ENCODE assay signal across 23 mouse cellular contexts in genomic region chr17:69187794-69188193, GRCm38 (mm10).
DNase-seq lines count a peak whose midpoint lies in the region; ATAC-seq and TF ChIP-seq lines count a peak whose summit lies in the region.
"Had no signal": no experiment of that assay in that cellular context is flagged by ENCODE, and none has a peak within 500 bp of the region (broad histone marks: within the 10 kb centered on the region; RNA-seq: fewer than 3 reads in every experiment).

No protein-coding gene starts in this region.

- H3K27ac ChIP-seq in hindbrain, embryonic 11.5 days (ENCODE audit: low read depth, low read length), result no peak overlapping the region
- no peak overlapping the region for H3K27ac ChIP-seq in hindbrain, embryonic 13.5 days
- H3K27ac ChIP-seq in midbrain, embryonic 11.5 days (ENCODE audit: low read depth, low read length), result no peak overlapping the region
- H3K27ac ChIP-seq in midbrain, postnatal 0 days (ENCODE audit: low read depth, low read length), result no peak overlapping the region
- H3K27ac ChIP-seq in midbrain, embryonic 14.5 days (replicated peaks; ENCODE audit: low read depth, low read length), result no peak overlapping the region
- no peak overlapping the region for H3K27ac ChIP-seq in midbrain, embryonic 10.5 days (replicated peaks)
- H3K27ac ChIP-seq in midbrain, embryonic 16.5 days (ENCODE audit: low read length), result no peak overlapping the region
- H3K27ac ChIP-seq: embryonic facial prominence, embryonic 13.5 days; embryonic facial prominence, embryonic 15.5 days; forebrain, embryonic 13.5 days; forebrain, embryonic 15.5 days had no signal

- H3K4me3 ChIP-seq in hindbrain, embryonic 11.5 days (ENCODE audit: low read depth, low read length), result no peak overlapping the region
- H3K4me3 ChIP-seq in hindbrain, embryonic 13.5 days, result no peak overlapping the region
- H3K4me3 ChIP-seq in midbrain, embryonic 11.5 days (ENCODE audit: low read depth, low read length), result no peak overlapping the region
- no peak overlapping the region for H3K4me3 ChIP-seq in midbrain, postnatal 0 days (ENCODE audit: low read depth, low read length)
- no peak overlapping the region for H3K4me3 ChIP-seq in midbrain, embryonic 14.5 days (replicated peaks; ENCODE audit: low read depth, low read length)
- no peak overlapping the region for H3K4me3 ChIP-seq in midbrain, embryonic 10.5 days
- no peak overlapping the region for H3K4me3 ChIP-seq in midbrain, embryonic 16.5 days (ENCODE audit: low read depth, low read length)
- H3K4me3 ChIP-seq: embryonic facial prominence, embryonic 13.5 days; embryonic facial prominence, embryonic 15.5 days; forebrain, embryonic 13.5 days; forebrain, embryonic 15.5 days had no signal

- no peaks in the 10 kb centered on the region for H3K36me3 ChIP-seq in hindbrain, embryonic 11.5 days (ENCODE audit: control insufficient read depth, insufficient read depth, low read length)
- H3K36me3 ChIP-seq in hindbrain, embryonic 13.5 days, result no peaks in the 10 kb centered on the region
- H3K36me3 ChIP-seq in midbrain, embryonic 11.5 days (ENCODE audit: control insufficient read depth, insufficient read depth, low read length), result no peaks in the 10 kb centered on the region
- H3K36me3 ChIP-seq in midbrain, postnatal 0 days (ENCODE audit: insufficient read depth, low read length), result no peaks in the 10 kb centered on the region
- no peaks in the 10 kb centered on the region for H3K36me3 ChIP-seq in midbrain, embryonic 14.5 days (ENCODE audit: control insufficient read depth, insufficient read depth, low read length)
- H3K36me3 ChIP-seq in midbrain, embryonic 10.5 days, result no peaks in the 10 kb centered on the region
- no peaks in the 10 kb centered on the region for H3K36me3 ChIP-seq in midbrain, embryonic 16.5 days (ENCODE audit: control insufficient read depth, insufficient read depth, low read length)
- H3K36me3 ChIP-seq: embryonic facial prominence, embryonic 13.5 days; embryonic facial prominence, embryonic 15.5 days; forebrain, embryonic 15.5 days had no signal

- no peak for TF ChIP-seq CTCF in midbrain, postnatal 0 days (IDR thresholded peaks at IDR 0.05)

- ATAC-seq in hindbrain, embryonic 11.5 days (ENCODE audit: low FRiP score), result 0 out of 2 replicates have a peak, but pooled peaks have one; percentile 53
- ATAC-seq in hindbrain, embryonic 13.5 days (ENCODE audit: low FRiP score), result no peak
- no peak for ATAC-seq in midbrain, embryonic 11.5 days (ENCODE audit: low FRiP score)
- no peak for ATAC-seq in midbrain, postnatal 0 days (ENCODE audit: low FRiP score)
- ATAC-seq in midbrain, embryonic 14.5 days (ENCODE audit: low FRiP score, low TSS enrichment), result 0 out of 2 replicates have a peak, but pooled peaks have one; percentile 36
- ATAC-seq in midbrain, embryonic 16.5 days, result peak; percentile 50; the same call in 1 of the 2 replicates
- ATAC-seq in erythroblast, adult 5-6 weeks (replicated peaks; ENCODE audit: low FRiP score, poor library complexity, severe bottlenecking), result no peak
- ATAC-seq: forebrain, embryonic 13.5 days; forebrain, embryonic 15.5 days; forebrain, postnatal 0 days had no signal

- H3K4me2 ChIP-seq in hindbrain, embryonic 11.5 days (replicated peaks; ENCODE audit: low read depth, low read length), result no peak overlapping the region
- H3K4me2 ChIP-seq in hindbrain, embryonic 13.5 days, result no peak overlapping the region
- no peak overlapping the region for H3K4me2 ChIP-seq in midbrain, embryonic 11.5 days
- no peak overlapping the region for H3K4me2 ChIP-seq in midbrain, postnatal 0 days (ENCODE audit: low read depth, low read length, poor library complexity, severe bottlenecking)
- H3K4me2 ChIP-seq in midbrain, embryonic 14.5 days (ENCODE audit: low read length), result no peak overlapping the region
- H3K4me2 ChIP-seq in midbrain, embryonic 16.5 days (ENCODE audit: low read length), result no peak overlapping the region
- H3K4me2 ChIP-seq: embryonic facial prominence, embryonic 13.5 days; embryonic facial prominence, embryonic 15.5 days; forebrain, embryonic 13.5 days; forebrain, embryonic 15.5 days had no signal

- DNase-seq in hindbrain, embryonic 11.5 days (ENCODE audit: low spot score), result no peak
- peak; percentile 65 for DNase-seq in midbrain, embryonic 11.5 days (ENCODE audit: low spot score, missing footprints)
- DNase-seq in midbrain, postnatal 0 days (ENCODE audit: low spot score), result no peak
- DNase-seq in midbrain, embryonic 14.5 days, result peak; percentile 40
- DNase-seq in midbrain, embryonic 10.5 days (ENCODE audit: low spot score), result no peak
- DNase-seq: adrenal gland, adult 2 months; adrenal gland, postnatal 10 days; adrenal gland, postnatal 25 days; cerebellum, adult 11 months; cerebellum, adult 18-20 months; cerebellum, adult 8-10 months; cerebellum, adult 9-11 months; cerebellum, postnatal 14 days; cerebellum, postnatal 36 days; embryo, embryonic 11 days; forebrain, postnatal 0 days had no signal

- H3K4me1 ChIP-seq in hindbrain, embryonic 11.5 days (replicated peaks; ENCODE audit: control insufficient read depth, insufficient read depth, low read length), result 0 out of 2 replicates have a peak, but pooled peaks cover 3% of the 10 kb centered on the region
- H3K4me1 ChIP-seq in hindbrain, embryonic 13.5 days (replicated peaks), result peaks cover 16% of the 10 kb centered on the region
- peaks cover 3% of the 10 kb centered on the region for H3K4me1 ChIP-seq in midbrain, embryonic 11.5 days (ENCODE audit: control insufficient read depth, insufficient read depth, low read length)
- H3K4me1 ChIP-seq in midbrain, postnatal 0 days (ENCODE audit: insufficient read depth, low read length), result peaks cover 3% of the 10 kb centered on the region; the same call in 1 of the 2 replicates
- H3K4me1 ChIP-seq in midbrain, embryonic 14.5 days (ENCODE audit: control insufficient read depth, insufficient read depth, low read length), result peaks cover 9% of the 10 kb centered on the region; the same call in 1 of the 2 replicates
- H3K4me1 ChIP-seq in midbrain, embryonic 10.5 days, result peaks cover 7% of the 10 kb centered on the region
- H3K4me1 ChIP-seq in midbrain, embryonic 16.5 days (ENCODE audit: control insufficient read depth, insufficient read depth, low read length), result peaks cover 6% of the 10 kb centered on the region

- WGBS in hindbrain, embryonic 11.5 days, result 64% methylated on average over 3 of the region's 3 CpGs
- 68% methylated on average over 3 of the region's 3 CpGs for WGBS in hindbrain, embryonic 13.5 days
- WGBS in midbrain, embryonic 11.5 days, result 77% methylated on average over 3 of the region's 3 CpGs
- WGBS in midbrain, postnatal 0 days, result 70% methylated on average over 3 of the region's 3 CpGs
- 48% methylated on average over 3 of the region's 3 CpGs for WGBS in midbrain, embryonic 14.5 days
- WGBS in midbrain, embryonic 10.5 days, result 89% methylated on average over 3 of the region's 3 CpGs
- 61% methylated on average over 3 of the region's 3 CpGs for WGBS in midbrain, embryonic 16.5 days

- no peak overlapping the region for H3K9ac ChIP-seq in hindbrain, embryonic 11.5 days (ENCODE audit: low read depth, low read length)
- no peak overlapping the region for H3K9ac ChIP-seq in hindbrain, embryonic 13.5 days
- H3K9ac ChIP-seq in midbrain, embryonic 11.5 days (ENCODE audit: low read length), result no peak overlapping the region
- no peak overlapping the region for H3K9ac ChIP-seq in midbrain, postnatal 0 days (replicated peaks; ENCODE audit: low read length, poor library complexity, severe bottlenecking)
- H3K9ac ChIP-seq in midbrain, embryonic 14.5 days (replicated peaks; ENCODE audit: low read length), result no peak overlapping the region
- H3K9ac ChIP-seq in midbrain, embryonic 16.5 days (ENCODE audit: low read depth, low read length), result no peak overlapping the region
- H3K9ac ChIP-seq: embryonic facial prominence, embryonic 13.5 days; embryonic facial prominence, embryonic 15.5 days; forebrain, embryonic 13.5 days; forebrain, embryonic 15.5 days; forebrain, postnatal 0 days had no signal

- no peaks in the 10 kb centered on the region for H3K27me3 ChIP-seq in hindbrain, embryonic 11.5 days (ENCODE audit: control insufficient read depth, insufficient read depth, low read length)
- H3K27me3 ChIP-seq in hindbrain, embryonic 13.5 days, result no peaks in the 10 kb centered on the region
- H3K27me3 ChIP-seq in midbrain, embryonic 11.5 days (ENCODE audit: control insufficient read depth, insufficient read depth, low read length), result no peaks in the 10 kb centered on the region
- H3K27me3 ChIP-seq in midbrain, postnatal 0 days (ENCODE audit: insufficient read depth, low read length), result no peaks in the 10 kb centered on the region
- no peaks in the 10 kb centered on the region for H3K27me3 ChIP-seq in midbrain, embryonic 14.5 days (ENCODE audit: control insufficient read depth, insufficient read depth, low read length)
- no peaks in the 10 kb centered on the region for H3K27me3 ChIP-seq in midbrain, embryonic 10.5 days (ENCODE audit: low read depth, poor library complexity, severe bottlenecking)
- H3K27me3 ChIP-seq in midbrain, embryonic 16.5 days (ENCODE audit: control insufficient read depth, insufficient read depth, low read depth, low read length), result no peaks in the 10 kb centered on the region
- H3K27me3 ChIP-seq: embryonic facial prominence, embryonic 13.5 days; embryonic facial prominence, embryonic 15.5 days; forebrain, embryonic 13.5 days; forebrain, embryonic 15.5 days had no signal

- no peaks in the 10 kb centered on the region for H3K9me3 ChIP-seq in hindbrain, embryonic 11.5 days (ENCODE audit: control insufficient read depth, low read length)
- H3K9me3 ChIP-seq in hindbrain, embryonic 13.5 days, result no peaks in the 10 kb centered on the region
- no peaks in the 10 kb centered on the region for H3K9me3 ChIP-seq in midbrain, embryonic 11.5 days (ENCODE audit: control insufficient read depth, low read length)
- H3K9me3 ChIP-seq in midbrain, postnatal 0 days (ENCODE audit: low read length), result no peaks in the 10 kb centered on the region
- no peaks in the 10 kb centered on the region for H3K9me3 ChIP-seq in midbrain, embryonic 14.5 days (ENCODE audit: control insufficient read depth, low read length)
- no peaks in the 10 kb centered on the region for H3K9me3 ChIP-seq in midbrain, embryonic 10.5 days (replicated peaks)
- no peaks in the 10 kb centered on the region for H3K9me3 ChIP-seq in midbrain, embryonic 16.5 days (replicated peaks; ENCODE audit: control insufficient read depth, low read length, poor library complexity, severe bottlenecking)
- H3K9me3 ChIP-seq: embryonic facial prominence, embryonic 13.5 days; embryonic facial prominence, embryonic 15.5 days; forebrain, embryonic 13.5 days; forebrain, embryonic 15.5 days had no signal

Comparison
In these comparisons a context has a peak if more than half of its experiments do, and no peak if none do; other contexts are left out.
1. ATAC-seq: peak in hindbrain, embryonic 11.5 days (single experiment), midbrain, embryonic 14.5 days (single experiment) and midbrain, embryonic 16.5 days (single experiment); none in hindbrain, embryonic 13.5 days (single experiment), midbrain, embryonic 11.5 days (single experiment), midbrain, postnatal 0 days (single experiment) and erythroblast, adult 5-6 weeks (single experiment).
2. DNase-seq: peak in midbrain, embryonic 11.5 days (single experiment) and midbrain, embryonic 14.5 days (single experiment); none in hindbrain, embryonic 11.5 days (single experiment), midbrain, postnatal 0 days (single experiment) and midbrain, embryonic 10.5 days (single experiment).